Mouse (Mus musculus) ovary, postnatal 36 days (tissue): ENCODE results near the gene Lexm.

Experiments used
- DNase-seq: peaks from one replicate; pipeline ENCODE4 v3.0.0; 2022; ENCODE audit warnings: low spot score, mixed read lengths

The Lexm gene

DNA sequence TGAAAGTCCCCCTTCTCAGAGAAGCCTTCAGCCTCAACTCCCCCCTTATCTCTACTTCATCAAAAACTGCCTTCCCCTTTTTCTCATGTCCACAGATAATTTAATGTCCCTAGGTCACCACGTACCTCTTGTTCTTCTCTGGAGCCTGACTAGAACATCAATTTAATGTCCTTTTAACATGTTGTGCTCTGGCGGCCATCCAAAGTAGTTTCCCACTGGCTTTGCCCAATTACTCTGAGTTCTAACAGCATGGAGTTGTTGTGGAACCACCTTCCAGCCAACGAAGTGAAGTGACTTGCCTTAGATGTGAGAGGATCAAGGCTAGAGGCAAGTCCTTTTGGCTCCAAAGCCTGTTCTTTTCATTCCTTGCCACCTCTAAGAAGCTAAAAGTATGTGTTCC is 75.5 kb downstream of the Lexm start:
- no peak for DNase-seq
